Mouse (Mus musculus) cerebellum, postnatal 14 days (tissue): Measurements from ENCODE around the gene Mavs.
"Not testable (repeated sequence)": the region's sequence is repeated elsewhere in the genome, so short reads cannot be mapped to it uniquely, and the experiment has no call there.

Source experiments
- DNase-seq, 2 experiments: peaks; one replicate each; pipeline ENCODE4 v3.0.0; 2021; ENCODE audit warnings: mixed read lengths in 2 of 2

Gene Mavs

GRCm38 (mm10) chr2:131211026-131211615 is 22.7 kb upstream of the Mavs start:
- DNase-seq = peak; percentile 49 to 53

- no peak for DNase-seq
These were observed 20.1 kb upstream of the Mavs start for GRCm38 (mm10) chr2:131213773-131214172.

- DNase-seq = no peak
These were observed 17.7 kb upstream of the Mavs start for GRCm38 (mm10) chr2:131215941-131216858.

GRCm38 (mm10) chr2:131220030-131220429 is 13.8 kb upstream of the Mavs start:
- no peak for DNase-seq

GRCm38 (mm10) chr2:131221853-131222515 is 11.9 kb upstream of the Mavs start:
- no peak for DNase-seq

GRCm38 (mm10) chr2:131222562-131222961 is 11.3 kb upstream of the Mavs start:
- no peak for DNase-seq

- DNase-seq = no peak
These were observed 10.3 kb upstream of the Mavs start for GRCm38 (mm10) chr2:131223569-131223968.

- no peak for DNase-seq
These were observed 8.7 kb upstream of the Mavs start for GRCm38 (mm10) chr2:131225178-131225577.

GRCm38 (mm10) chr2:131226669-131227068 is 7.2 kb upstream of the Mavs start:
- DNase-seq = not testable (repeated sequence)

GRCm38 (mm10) chr2:131227243-131227642 is 6.6 kb upstream of the Mavs start:
- no peak for DNase-seq

GRCm38 (mm10) chr2:131232558-131232957 is 1.3 kb upstream of the Mavs start:
- no peak for DNase-seq

- DNase-seq = no peak
These were observed 326 bp downstream of the Mavs start for GRCm38 (mm10) chr2:131234127-131234650.

GRCm38 (mm10) chr2:131234970-131235635 is 1.2 kb downstream of the Mavs start:
- DNase-seq = no peak

- DNase-seq = no peak
These were observed 8.3 kb downstream of the Mavs start for GRCm38 (mm10) chr2:131242180-131242579.

GRCm38 (mm10) chr2:131242929-131243328 is 9.1 kb downstream of the Mavs start:
- DNase-seq = no peak

GRCm38 (mm10) chr2:131253681-131254328 is 19.9 kb downstream of the Mavs start:
- DNase-seq = peak; percentile 68 to 78

- DNase-seq = peak in 1 of 2 experiments; percentile 24
These were observed 20.5 kb downstream of the Mavs start for GRCm38 (mm10) chr2:131254329-131254713.

GRCm38 (mm10) chr2:131255738-131256137 is 21.9 kb downstream of the Mavs start:
- DNase-seq = no peak

- DNase-seq = no peak
These were observed 24.8 kb downstream of the Mavs start for GRCm38 (mm10) chr2:131258693-131259092.

- no peak for DNase-seq
These were observed 26.9 kb downstream of the Mavs start for GRCm38 (mm10) chr2:131260544-131261307.

GRCm38 (mm10) chr2:131261481-131262212 is 27.8 kb downstream of the Mavs start:
- DNase-seq = no peak
